Mouse (Mus musculus) forebrain, embryonic 11.5 days (tissue): ENCODE results near the gene Ercc8. TPM values are rescaled to one million over a fixed set of nuclear protein-coding genes. Genes with fewer than 3 reads are reported as not detected.

ENCODE experiments used
- ATAC-seq: fragments of 200-750 bp; cut with Nextera tagmentation; replicated peaks from 2 replicates; pipeline ENCODE4 v1.8.0; 2017; ENCODE audit warnings: moderate TSS enrichment; ENCODE audit not compliant: low FRiP score
- DNase-seq: peaks from one replicate; pipeline ENCODE4 v3.0.0-alpha.2; 2017; ENCODE audit warnings: low spot score
- H3K27ac ChIP-seq: fragments of 300-500 bp; sonication (generic); 2 replicates; pipeline ENCODE4 v1.5.1; 2014; ENCODE audit warnings: low read depth, low read length
- H3K27me3 ChIP-seq: fragments of 300-500 bp; sonication (generic); 2 replicates; pipeline ENCODE4 v1.6.1; 2014; ENCODE audit warnings: mild to moderate bottlenecking, low read length, mixed read lengths; ENCODE audit not compliant: control insufficient read depth, insufficient read depth
- H3K36me3 ChIP-seq: fragments of 300-500 bp; sonication (generic); 2 replicates; pipeline ENCODE4 v1.6.1; 2014; ENCODE audit warnings: mild to moderate bottlenecking, low read length, moderate library complexity, mixed read lengths; ENCODE audit not compliant: control insufficient read depth, insufficient read depth
- H3K4me1 ChIP-seq: fragments of 300-500 bp; sonication (generic); replicated peaks from 2 replicates; pipeline ENCODE4 v1.6.1; 2014; ENCODE audit warnings: low read length, mixed read lengths; ENCODE audit not compliant: control insufficient read depth, insufficient read depth
- H3K4me2 ChIP-seq: fragments of 300-500 bp; sonication (generic); 2 replicates; pipeline ENCODE4 v1.6.1; 2014; ENCODE audit warnings: low read depth, mild to moderate bottlenecking, low read length, moderate library complexity, mixed read lengths; ENCODE audit not compliant: severe bottlenecking
- H3K4me3 ChIP-seq: fragments of 300-500 bp; sonication (generic); 2 replicates; pipeline ENCODE4 v1.5.1; 2014; ENCODE audit warnings: low read depth, low read length
- H3K9ac ChIP-seq: fragments of 300-500 bp; sonication (generic); 2 replicates; pipeline ENCODE4 v1.6.1; 2014; ENCODE audit warnings: low read length
- H3K9me3 ChIP-seq: fragments of 300-500 bp; sonication (generic); 2 replicates; pipeline ENCODE4 v1.6.1; 2016; ENCODE audit warnings: low read length, mixed read lengths; ENCODE audit not compliant: control insufficient read depth
- WGBS: fragments of 180-500 bp; shearing (Covaris S2); extraction: QIAGEN DNeasy Blood & Tissue Kit; methylation state at CpG from one replicate; pipeline ENCODE4 v1.1.7; 2014; 5-methylcytosine and 5-hydroxymethylcytosine counted together
- polyA plus RNA-seq: library from polyadenylated mRNA; unstranded; fragments of >200 nt; fragmentation: Nextera tagmentation; extraction: Ambion mirVana; gene quantifications from 2 replicates; pipeline ENCODE4 v1.2.1, GENCODE M21; 2014

The Ercc8 gene
- polyA plus RNA-seq, result 25.0 and 26.7 TPM in 2 replicates

DNA sequence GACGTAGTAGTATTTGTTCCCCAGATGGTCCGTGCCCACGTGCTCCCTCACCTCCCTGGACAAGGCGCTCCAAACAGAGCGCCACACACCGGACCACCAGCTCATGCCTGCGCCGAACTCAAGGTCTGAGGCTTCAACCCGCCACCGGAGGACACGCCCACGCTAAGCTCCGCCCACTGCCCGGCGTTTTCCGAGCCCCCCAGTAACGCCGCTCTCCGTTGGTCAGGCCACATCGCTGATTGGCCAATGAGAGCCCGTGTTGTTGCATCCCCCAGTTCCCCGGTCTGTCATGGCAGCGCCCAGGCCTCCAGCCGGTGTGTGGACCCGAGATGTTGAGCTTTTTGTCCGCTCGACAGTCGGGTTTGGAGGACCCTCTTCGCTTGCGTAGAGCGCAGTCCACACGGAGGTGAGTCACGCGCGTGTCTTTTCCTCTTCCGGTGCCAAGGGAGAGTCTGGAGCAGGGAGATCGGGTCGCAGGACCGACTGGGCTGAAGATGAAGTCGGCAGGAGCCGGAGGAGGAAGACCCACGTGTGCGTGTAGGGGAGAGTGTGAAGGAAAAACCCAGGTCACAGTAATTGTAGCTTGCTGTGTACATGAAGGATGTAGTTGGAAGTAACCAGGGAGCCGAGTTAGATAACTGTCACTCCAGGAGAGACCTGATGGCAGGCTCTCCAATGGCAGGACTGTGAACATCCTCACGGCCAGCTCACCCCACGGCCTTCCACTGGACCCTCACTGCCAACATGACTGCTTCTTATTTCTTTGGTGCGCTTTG lies at the start of gene Ercc8, which contains the start of gene Ndufaf2:
Gene Ercc8 (plus strand): TSS at position 267 of the 776 bp plus-strand sequence.
Gene Ndufaf2 (minus strand): TSS at position 159 of the 776 bp plus-strand sequence.
- under 1% methylated on average over 47 of the region's 47 CpGs for WGBS
- H3K4me3 ChIP-seq, result peak within 1 kb of the TSS; percentile 90
- peak within 1 kb of the TSS; percentile 75 for H3K4me2 ChIP-seq
- ATAC-seq (peak; percentile 99), DNase-seq (peak; percentile 99)
- H3K4me1 ChIP-seq, result peaks cover 6% of the 10 kb centered on the region; the same call in 1 of the 2 replicates
- H3K36me3 ChIP-seq, result no peaks in the 10 kb centered on the region
- no peaks in the 10 kb centered on the region for H3K9me3 ChIP-seq
- H3K27ac ChIP-seq, result no peak within 1 kb of the TSS
- peak within 1 kb of the TSS; percentile 77 for H3K9ac ChIP-seq
- no peaks in the 10 kb centered on the region for H3K27me3 ChIP-seq

DNA sequence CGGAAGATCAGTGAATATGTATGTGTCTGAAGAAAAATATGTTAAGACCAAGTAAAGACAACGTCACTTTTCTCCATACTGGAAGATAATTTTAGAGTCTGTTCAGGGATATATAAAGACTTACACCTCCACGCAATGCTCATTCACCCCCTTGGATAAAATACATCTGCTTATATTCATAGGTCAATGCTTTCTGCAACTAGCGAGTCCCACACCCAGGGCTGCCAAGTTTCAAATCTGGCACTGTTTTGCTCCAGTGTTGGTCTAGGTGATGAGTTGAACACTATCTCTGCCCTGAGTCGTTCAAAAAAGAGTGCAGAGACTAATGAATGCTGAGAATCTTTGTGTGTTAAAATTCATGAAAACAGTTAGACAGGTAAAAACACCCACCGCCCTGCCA lies 47.6 kb upstream of the Ercc8 start:
- H3K36me3 ChIP-seq, result no peaks in the 10 kb centered on the region
- no peak overlapping the region for H3K27ac ChIP-seq
- 95% methylated on average over 6 of the region's 6 CpGs for WGBS
- no peaks in the 10 kb centered on the region for H3K9me3 ChIP-seq
- H3K9ac ChIP-seq, result no peak overlapping the region
- no peak for DNase-seq
- no peaks in the 10 kb centered on the region for H3K4me1 ChIP-seq
- H3K4me3 ChIP-seq, result no peak overlapping the region
- H3K4me2 ChIP-seq, result no peak overlapping the region
- no peak for ATAC-seq
- H3K27me3 ChIP-seq, result no peaks in the 10 kb centered on the region

DNA sequence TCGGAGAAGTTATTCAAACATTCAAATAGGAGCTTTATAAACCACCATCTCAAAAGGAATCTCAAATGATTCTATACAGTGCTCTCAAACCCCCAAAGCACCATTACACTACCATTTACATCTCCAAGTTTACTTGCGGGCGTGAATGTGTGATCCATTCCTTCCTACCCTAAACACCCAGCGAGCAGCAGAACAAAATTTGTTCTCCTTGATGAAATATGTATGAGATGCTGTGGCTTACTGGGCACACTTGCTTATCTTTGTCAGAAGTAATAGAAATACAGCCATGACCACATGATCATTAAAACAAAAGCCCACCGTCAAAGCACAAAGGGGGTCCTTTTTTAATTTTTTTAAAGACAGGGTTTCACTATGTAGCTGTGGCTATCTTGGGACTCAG lies 45.0 kb upstream of the Ercc8 start:
- H3K4me3 ChIP-seq, result no peak overlapping the region
- H3K27ac ChIP-seq, result no peak overlapping the region
- no peak overlapping the region for H3K9ac ChIP-seq
- DNase-seq, result no peak
- no peaks in the 10 kb centered on the region for H3K4me1 ChIP-seq
- H3K36me3 ChIP-seq, result no peaks in the 10 kb centered on the region
- ATAC-seq, result no peak
- no peaks in the 10 kb centered on the region for H3K9me3 ChIP-seq
- 91% methylated on average over 5 of the region's 5 CpGs for WGBS
- H3K4me2 ChIP-seq, result no peak overlapping the region
- no peaks in the 10 kb centered on the region for H3K27me3 ChIP-seq

- DNase-seq (no peak), ATAC-seq (no peak)
- Histone ChIP-seq H3K4me2 (no peak overlapping the region), H3K4me1 (no peaks in the 10 kb centered on the region), H3K27ac (no peak overlapping the region), H3K27me3 (no peaks in the 10 kb centered on the region), H3K36me3 (no peaks in the 10 kb centered on the region), H3K9me3 (no peaks in the 10 kb centered on the region), H3K9ac (no peak overlapping the region), H3K4me3 (no peak overlapping the region)
- 86% methylated on average over 3 of the region's 3 CpGs for WGBS
Observed at GRCm38 (mm10) chr13:108114257-108114656, 44.3 kb upstream of the Ercc8 start.

GRCm38 (mm10) chr13:108117654-108118053 lies 40.9 kb upstream of the Ercc8 start:
- no peak for DNase-seq
- no peak overlapping the region for H3K9ac ChIP-seq
- no peaks in the 10 kb centered on the region for H3K9me3 ChIP-seq
- H3K36me3 ChIP-seq, result no peaks in the 10 kb centered on the region
- no peaks in the 10 kb centered on the region for H3K27me3 ChIP-seq
- H3K27ac ChIP-seq, result no peak overlapping the region
- no peaks in the 10 kb centered on the region for H3K4me1 ChIP-seq
- H3K4me2 ChIP-seq, result no peak overlapping the region
- ATAC-seq, result no peak
- H3K4me3 ChIP-seq, result no peak overlapping the region

DNA sequence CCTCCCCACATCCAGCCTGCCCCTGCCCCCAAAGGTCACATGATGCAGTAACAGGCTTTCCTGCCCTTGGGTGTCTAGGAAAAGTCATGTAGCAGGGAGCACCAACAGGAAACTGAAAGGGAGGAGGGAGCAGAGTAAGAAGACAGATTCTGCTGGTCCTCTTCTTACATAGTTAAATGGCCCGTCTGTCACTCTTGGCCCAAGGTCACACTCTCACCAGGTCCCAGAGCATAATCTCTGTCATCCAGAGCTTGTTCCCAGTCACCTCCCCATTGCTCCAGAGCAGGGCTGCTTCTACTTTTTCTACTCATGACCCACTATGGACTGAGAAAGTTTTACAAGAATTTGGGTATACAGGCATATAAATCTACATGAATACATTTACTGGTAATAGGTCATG lies 40.3 kb upstream of the Ercc8 start:
- WGBS, result 86% methylated on average over 1 of the region's 1 CpGs
- no peaks in the 10 kb centered on the region for H3K27me3 ChIP-seq
- no peaks in the 10 kb centered on the region for H3K36me3 ChIP-seq
- no peaks in the 10 kb centered on the region for H3K9me3 ChIP-seq
- H3K4me1 ChIP-seq, result peaks cover 3% of the 10 kb centered on the region; the same call in 1 of the 2 replicates
- no peak for ATAC-seq
- H3K4me3 ChIP-seq, result no peak overlapping the region
- DNase-seq, result no peak
- no peak overlapping the region for H3K9ac ChIP-seq
- no peak overlapping the region for H3K27ac ChIP-seq
- no peak overlapping the region for H3K4me2 ChIP-seq

DNA sequence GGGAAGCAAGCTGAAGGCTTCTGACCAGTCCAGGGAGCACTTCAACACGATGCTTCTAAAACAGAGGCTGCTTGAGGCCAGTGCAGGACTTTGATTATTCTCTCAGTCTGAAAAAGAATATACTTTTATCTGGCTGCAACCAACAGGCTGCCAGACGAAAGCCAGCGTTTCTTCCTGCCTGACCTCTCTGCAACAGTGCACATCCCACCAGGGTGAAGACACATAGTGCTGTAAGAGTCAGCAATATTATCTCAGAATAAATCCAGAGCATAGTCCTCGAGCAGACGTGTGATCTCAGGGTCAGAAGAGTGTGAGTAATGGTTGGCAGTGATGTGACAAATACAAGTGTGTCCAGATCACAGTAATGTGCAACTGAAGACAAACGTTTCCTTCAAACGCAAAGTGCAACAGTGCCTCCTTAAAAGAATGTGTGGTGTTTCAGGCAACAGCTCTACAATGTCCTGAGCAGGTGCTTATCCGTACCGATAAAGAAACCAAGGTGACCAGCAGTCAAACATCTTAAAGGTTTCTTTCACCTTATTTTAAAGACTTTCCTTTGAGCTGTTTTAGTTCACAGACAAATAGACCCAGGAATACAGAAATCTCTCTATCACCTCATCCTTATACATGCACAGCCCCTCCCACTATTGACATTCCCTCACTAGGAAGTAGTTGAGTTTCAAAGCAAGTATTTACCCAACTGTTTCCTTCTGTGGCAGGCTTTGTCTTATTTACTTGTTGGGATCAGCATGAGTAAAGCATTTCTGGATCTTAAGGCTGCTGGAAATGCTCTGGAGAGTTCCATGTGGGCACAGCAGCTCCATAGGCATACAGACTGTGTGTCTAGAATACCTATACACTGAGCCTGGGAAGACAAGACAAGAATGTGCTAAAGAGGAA lies 38.9 kb upstream of the Ercc8 start:
- no peak overlapping the region for H3K27ac ChIP-seq
- no peak for ATAC-seq
- no peak for DNase-seq
- H3K4me2 ChIP-seq, result no peak overlapping the region
- H3K9ac ChIP-seq, result no peak overlapping the region
- WGBS, result 89% methylated on average over 9 of the region's 9 CpGs
- no peak overlapping the region for H3K4me3 ChIP-seq
- peaks cover 4% of the 10 kb centered on the region; the same call in 1 of the 2 replicates for H3K4me1 ChIP-seq
- H3K27me3 ChIP-seq, result no peaks in the 10 kb centered on the region
- no peaks in the 10 kb centered on the region for H3K36me3 ChIP-seq
- no peaks in the 10 kb centered on the region for H3K9me3 ChIP-seq

DNA sequence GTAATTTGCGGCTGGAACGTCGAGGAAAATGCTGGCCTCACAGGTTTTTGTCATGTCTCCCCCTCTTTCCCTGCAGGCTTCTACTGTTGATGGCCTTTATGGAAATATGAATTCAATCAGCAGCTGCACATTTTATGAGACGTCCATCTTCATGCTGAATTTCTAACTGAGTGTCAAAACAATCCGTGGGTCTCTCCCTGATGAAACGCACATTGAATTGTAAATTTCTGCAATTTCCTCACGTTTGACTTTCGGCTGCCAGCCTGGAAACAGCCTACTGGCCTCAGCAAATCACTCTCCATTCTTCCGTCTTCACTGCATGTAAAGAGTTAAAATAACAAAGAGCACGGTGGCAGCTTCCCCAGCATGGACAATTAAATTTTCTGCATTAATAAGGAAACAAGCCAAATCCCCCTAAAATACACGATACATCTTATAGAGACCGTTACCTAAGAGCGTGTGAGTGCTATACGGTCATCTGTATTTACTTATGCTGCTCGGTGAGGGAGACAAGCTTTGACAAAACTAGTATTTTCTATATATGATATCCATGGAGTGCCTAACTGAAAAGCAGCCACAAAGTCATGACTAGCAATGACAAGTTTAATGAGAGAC lies 35.3 kb upstream of the Ercc8 start:
- ATAC-seq (no peak), DNase-seq (no peak)
- no peak overlapping the region for H3K9ac ChIP-seq
- 41% methylated on average over 15 of the region's 15 CpGs for WGBS
- H3K4me2 ChIP-seq, result no peak overlapping the region
- no peak overlapping the region for H3K4me3 ChIP-seq
- no peaks in the 10 kb centered on the region for H3K9me3 ChIP-seq
- H3K27me3 ChIP-seq, result no peaks in the 10 kb centered on the region
- H3K27ac ChIP-seq, result peak overlapping the region; percentile 46; the same call in 1 of the 2 replicates
- no peaks in the 10 kb centered on the region for H3K36me3 ChIP-seq
- H3K4me1 ChIP-seq, result peaks cover 4% of the 10 kb centered on the region; the same call in 1 of the 2 replicates
